Mouse (Mus musculus) kidney, embryonic 16.5 days (tissue): ENCODE results near the gene Maea. TPM values are rescaled to one million over a fixed set of nuclear protein-coding genes. Genes with fewer than 3 reads are reported as not detected.
A peak's percentile ranks its signal among the peaks of the same experiment; 100 is the strongest.
"Not testable (repeated sequence)": the region's sequence is repeated elsewhere in the genome, so short reads cannot be mapped to it uniquely, and the experiment has no call there.

ENCODE experiments used
- ATAC-seq: fragments of 200-750 bp; cut with Nextera tagmentation; 2 replicates; pipeline ENCODE4 v1.8.0; 2017; ENCODE audit warnings: moderate TSS enrichment; ENCODE audit not compliant: low FRiP score, low TSS enrichment
- H3K27ac ChIP-seq: fragments of 300-500 bp; sonication (generic); 2 replicates; pipeline ENCODE4 v1.5.1; 2014; ENCODE audit warnings: low read length
- H3K27me3 ChIP-seq: fragments of 300-500 bp; sonication (generic); 2 replicates; pipeline ENCODE4 v1.6.1; 2014; ENCODE audit warnings: low read length, control low read depth, mixed read lengths; ENCODE audit not compliant: insufficient read depth
- H3K36me3 ChIP-seq: fragments of 300-500 bp; sonication (generic); 2 replicates; pipeline ENCODE4 v1.6.1; 2014; ENCODE audit warnings: low read length, control low read depth, mixed read lengths; ENCODE audit not compliant: insufficient read depth
- H3K4me1 ChIP-seq: fragments of 300-500 bp; sonication (generic); 2 replicates; pipeline ENCODE4 v1.6.1; 2014; ENCODE audit warnings: low read length, control low read depth, mixed read lengths; ENCODE audit not compliant: insufficient read depth
- H3K4me2 ChIP-seq: fragments of 300-500 bp; sonication (generic); replicated peaks from 2 replicates; pipeline ENCODE4 v1.6.1; 2014; ENCODE audit warnings: low read depth, low read length
- H3K4me3 ChIP-seq: fragments of 300-500 bp; sonication (generic); 2 replicates; pipeline ENCODE4 v1.5.1; 2014; ENCODE audit warnings: mild to moderate bottlenecking, low read length
- H3K9ac ChIP-seq: fragments of 300-500 bp; sonication (generic); replicated peaks from 2 replicates; pipeline ENCODE4 v1.6.1; 2014; ENCODE audit warnings: low read length
- H3K9me3 ChIP-seq: fragments of 300-500 bp; sonication (generic); 2 replicates; pipeline ENCODE4 v1.6.1; 2016; ENCODE audit warnings: low read length, control low read depth
- WGBS: fragments of 180-500 bp; shearing (Covaris S2); extraction: QIAGEN DNeasy Blood & Tissue Kit; methylation state at CpG from one replicate; pipeline ENCODE4 v1.1.7; 2014; 5-methylcytosine and 5-hydroxymethylcytosine counted together
- polyA plus RNA-seq: library from polyadenylated mRNA; unstranded; fragments of >200 nt; fragmentation: Nextera tagmentation; extraction: Ambion mirVana; gene quantifications from 2 replicates; pipeline ENCODE4 v1.2.1, GENCODE M21; 2015

Gene Maea
- polyA plus RNA-seq, 1 experiment from 2014 or later: 154 TPM

DNA sequence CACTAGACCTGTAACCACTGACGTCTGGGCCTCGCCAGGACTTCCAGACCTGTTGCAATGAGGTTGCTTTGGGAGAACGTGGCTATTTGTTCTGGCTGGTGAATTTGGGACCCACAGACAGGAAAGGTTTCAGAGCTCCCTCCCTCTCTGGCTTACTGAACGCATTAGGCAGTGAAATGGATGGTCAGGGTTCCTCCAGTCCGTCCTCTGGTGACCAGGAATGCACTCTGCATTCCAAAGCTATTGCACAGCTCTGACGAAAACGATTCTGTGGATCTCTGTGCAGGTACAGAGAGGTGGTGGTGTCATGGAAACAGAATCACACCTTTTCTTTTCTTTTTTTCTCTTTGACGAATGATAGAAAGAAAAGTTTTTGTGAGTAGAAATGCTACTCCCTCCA is 1.9 kb downstream of the Maea start:
- Histone ChIP-seq H3K4me1 (peaks cover 19% of the 10 kb centered on the region), H3K4me2 (0 out of 2 replicates have a peak overlapping the region, but pooled peaks have one; percentile 7), H3K9ac (no peak overlapping the region), H3K36me3 (peaks cover 14% of the 10 kb centered on the region), H3K9me3 (peaks cover 9% of the 10 kb centered on the region; the same call in 1 of the 2 replicates), H3K27ac (no peak overlapping the region), H3K27me3 (no peaks in the 10 kb centered on the region), H3K4me3 (no peak overlapping the region)
- WGBS: 60% methylated on average over 8 of the region's 8 CpGs
- no peak for ATAC-seq

- Histone ChIP-seq H3K4me3 (no peak overlapping the region), H3K4me1 (peaks cover 16% of the 10 kb centered on the region), H3K27me3 (no peaks in the 10 kb centered on the region), H3K27ac (no peak overlapping the region), H3K9ac (no peak overlapping the region), H3K4me2 (no peak overlapping the region), H3K36me3 (peaks cover 14% of the 10 kb centered on the region), H3K9me3 (no peaks in the 10 kb centered on the region)
- 73% methylated on average over 6 of the region's 6 CpGs for WGBS
- no peak for ATAC-seq
Measured at GRCm38 (mm10) chr5:33341165-33341564, 5.9 kb downstream of the Maea start.

- not testable (repeated sequence) for H3K9ac ChIP-seq, H3K9me3 ChIP-seq, H3K4me3 ChIP-seq, H3K4me2 ChIP-seq, H3K27me3 ChIP-seq, H3K27ac ChIP-seq, H3K4me1 ChIP-seq, ATAC-seq
- WGBS: 82% methylated on average over 3 of the region's 3 CpGs
- peaks cover 14% of the 10 kb centered on the region for H3K36me3 ChIP-seq
Measured at GRCm38 (mm10) chr5:33342248-33342647, 6.9 kb downstream of the Maea start.

- H3K9me3 ChIP-seq: no peaks in the 10 kb centered on the region
Measured at GRCm38 (mm10) chr5:33342821-33343220, 7.5 kb downstream of the Maea start.

GRCm38 (mm10) chr5:33343571-33343970 is 8.3 kb downstream of the Maea start:
- Histone ChIP-seq H3K4me2 (no peak overlapping the region), H3K27ac (no peak overlapping the region), H3K9me3 (no peaks in the 10 kb centered on the region), H3K27me3 (no peaks in the 10 kb centered on the region), H3K4me3 (no peak overlapping the region), H3K4me1 (no peaks in the 10 kb centered on the region), H3K36me3 (peaks cover 8% of the 10 kb centered on the region), H3K9ac (no peak overlapping the region)
- no peak for ATAC-seq

More at GRCm38 (mm10) chr5:33342821-33343220, 7.5 kb downstream of the Maea start:
- peaks cover 14% of the 10 kb centered on the region for H3K36me3 ChIP-seq
- H3K4me2 ChIP-seq: no peak overlapping the region
- H3K27me3 ChIP-seq: no peaks in the 10 kb centered on the region
- no peak for ATAC-seq
- no peaks in the 10 kb centered on the region for H3K4me1 ChIP-seq
- no peak overlapping the region for H3K4me3 ChIP-seq
- H3K27ac ChIP-seq: no peak overlapping the region
- H3K9ac ChIP-seq: no peak overlapping the region

- Histone ChIP-seq H3K9ac (no peak overlapping the region), H3K4me3 (no peak overlapping the region), H3K27ac (no peak overlapping the region), H3K9me3 (no peaks in the 10 kb centered on the region), H3K4me1 (no peaks in the 10 kb centered on the region), H3K27me3 (no peaks in the 10 kb centered on the region), H3K36me3 (peaks cover 4% of the 10 kb centered on the region), H3K4me2 (no peak overlapping the region)
- ATAC-seq: no peak
- 93% methylated on average over 3 of the region's 3 CpGs for WGBS
Measured at GRCm38 (mm10) chr5:33344070-33344469, 8.8 kb downstream of the Maea start.

GRCm38 (mm10) chr5:33347620-33348019 is 12.3 kb downstream of the Maea start:
- H3K27ac ChIP-seq: no peak overlapping the region
- WGBS: 55% methylated on average over 3 of the region's 3 CpGs

DNA sequence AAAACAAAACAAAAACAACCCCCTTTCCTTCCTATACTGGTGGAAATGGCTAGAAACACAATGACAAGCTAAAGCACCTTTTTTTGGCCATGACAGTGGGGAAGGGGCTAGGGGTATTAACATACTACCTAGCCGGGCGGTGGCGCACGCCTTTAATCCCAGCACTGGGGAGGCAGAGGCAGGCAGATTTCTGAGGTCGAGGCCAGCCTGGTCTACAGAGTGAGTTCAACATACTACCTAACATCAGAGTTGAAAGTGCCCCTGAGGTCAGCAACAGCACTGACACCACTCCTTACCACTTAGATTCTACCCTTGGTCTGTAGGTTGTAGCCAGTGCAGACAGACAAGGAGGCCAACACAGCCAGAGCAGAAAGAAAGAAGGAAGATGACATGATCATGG is 13.9 kb downstream of the Maea start:
- peaks cover 11% of the 10 kb centered on the region for H3K4me1 ChIP-seq
- no peak overlapping the region for H3K4me2 ChIP-seq
- no peak overlapping the region for H3K4me3 ChIP-seq
- H3K27ac ChIP-seq: no peak overlapping the region
- WGBS: 99% methylated on average over 5 of the region's 5 CpGs
- H3K27me3 ChIP-seq: no peaks in the 10 kb centered on the region
- ATAC-seq: no peak
- no peaks in the 10 kb centered on the region for H3K36me3 ChIP-seq
- no peaks in the 10 kb centered on the region for H3K9me3 ChIP-seq
- no peak overlapping the region for H3K9ac ChIP-seq

More at GRCm38 (mm10) chr5:33347620-33348019, 12.3 kb downstream of the Maea start:
- H3K9ac ChIP-seq: no peak overlapping the region
- no peak overlapping the region for H3K4me3 ChIP-seq
- H3K4me2 ChIP-seq: no peak overlapping the region
- H3K27me3 ChIP-seq: no peaks in the 10 kb centered on the region
- no peaks in the 10 kb centered on the region for H3K36me3 ChIP-seq
- H3K4me1 ChIP-seq: peaks cover 11% of the 10 kb centered on the region
- H3K9me3 ChIP-seq: no peaks in the 10 kb centered on the region
- no peak for ATAC-seq

DNA sequence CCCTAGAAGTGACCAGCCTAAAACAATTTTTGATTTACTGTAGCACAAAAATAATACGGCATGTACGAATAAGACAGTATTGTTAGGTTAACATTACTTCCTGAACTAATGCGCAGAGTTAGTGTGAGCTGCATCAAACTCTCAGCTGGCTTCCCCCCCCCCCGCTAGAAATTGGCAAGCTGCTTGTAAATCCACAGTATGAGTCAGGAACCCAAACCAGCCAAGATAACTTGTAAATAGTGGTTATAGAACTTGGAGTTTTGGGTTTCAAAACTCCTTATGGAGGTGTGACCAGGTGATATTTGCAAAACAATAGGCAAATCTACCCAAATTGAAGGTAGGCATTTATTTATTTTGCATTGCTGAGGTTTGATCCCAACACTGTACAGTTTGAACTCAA is 14.4 kb downstream of the Maea start:
- no peaks in the 10 kb centered on the region for H3K9me3 ChIP-seq
- no peak for ATAC-seq
- no peak overlapping the region for H3K9ac ChIP-seq
- no peaks in the 10 kb centered on the region for H3K36me3 ChIP-seq
- no peak overlapping the region for H3K27ac ChIP-seq
- no peak overlapping the region for H3K4me3 ChIP-seq
- peaks cover 11% of the 10 kb centered on the region for H3K4me1 ChIP-seq
- WGBS: 75% methylated on average over 4 of the region's 4 CpGs
- no peaks in the 10 kb centered on the region for H3K27me3 ChIP-seq
- no peak overlapping the region for H3K4me2 ChIP-seq

GRCm38 (mm10) chr5:33351556-33352272 is 16.4 kb downstream of the Maea start:
- Histone ChIP-seq H3K27ac (no peak overlapping the region), H3K9ac (no peak overlapping the region), H3K4me2 (no peak overlapping the region), H3K4me3 (no peak overlapping the region), H3K4me1 (peaks cover 11% of the 10 kb centered on the region), H3K9me3 (no peaks in the 10 kb centered on the region), H3K36me3 (no peaks in the 10 kb centered on the region), H3K27me3 (no peaks in the 10 kb centered on the region)
- WGBS: 69% methylated on average over 3 of the region's 3 CpGs
- no peak for ATAC-seq
